Mouse (Mus musculus) megakaryocyte, embryonic 14.5 days (primary cell): ENCODE results near the gene Hist2h3c2.

Source experiments
- FLI1 ChIP-seq: IDR thresholded peaks from 2 replicates; pipeline ENCODE4 v1.6.1; 2012; ENCODE audit warnings: low read length, inconsistent platforms, mixed read lengths
- GATA1 ChIP-seq: IDR thresholded peaks from 3 replicates; pipeline ENCODE4 v1.6.1; 2012; ENCODE audit warnings: mixed read lengths, low read length, inconsistent platforms, borderline replicate concordance

DNA sequence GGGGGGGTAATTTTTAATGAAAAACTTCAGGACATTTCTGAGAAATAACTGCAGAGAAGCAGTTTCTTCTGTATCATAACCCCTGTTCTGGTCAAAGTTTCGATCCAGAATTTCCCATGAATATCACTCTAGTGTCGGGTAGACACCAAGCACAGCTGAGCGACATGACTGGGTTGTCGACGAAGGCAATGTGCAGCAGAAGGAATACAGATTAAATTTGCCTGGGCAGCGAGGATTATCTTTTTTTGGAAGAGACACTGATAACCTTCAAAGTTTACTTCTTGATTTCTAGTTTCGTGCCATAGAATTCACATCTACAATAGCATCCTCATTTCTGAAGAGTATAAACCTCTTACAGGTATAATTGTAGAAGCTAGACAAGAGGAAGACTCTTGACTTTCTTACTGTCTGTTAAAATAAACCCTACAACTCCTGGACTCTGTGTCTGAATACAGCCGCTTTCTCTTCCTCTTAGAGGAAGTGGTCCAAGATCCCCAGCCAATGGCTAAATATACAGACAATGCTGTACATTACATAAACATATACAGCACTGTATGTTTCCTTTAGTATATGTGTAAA is 27.3 kb upstream of the Hist2h3c2 start:
- TF ChIP-seq GATA1 (no peak), FLI1 (no peak)
